Mouse (Mus musculus) lung, postnatal 10 days (tissue): Measurements from ENCODE around the gene Fzd7.

Source experiments
- DNase-seq: peaks from one replicate; pipeline ENCODE4 v3.0.0; 2021

Gene Fzd7

DNA sequence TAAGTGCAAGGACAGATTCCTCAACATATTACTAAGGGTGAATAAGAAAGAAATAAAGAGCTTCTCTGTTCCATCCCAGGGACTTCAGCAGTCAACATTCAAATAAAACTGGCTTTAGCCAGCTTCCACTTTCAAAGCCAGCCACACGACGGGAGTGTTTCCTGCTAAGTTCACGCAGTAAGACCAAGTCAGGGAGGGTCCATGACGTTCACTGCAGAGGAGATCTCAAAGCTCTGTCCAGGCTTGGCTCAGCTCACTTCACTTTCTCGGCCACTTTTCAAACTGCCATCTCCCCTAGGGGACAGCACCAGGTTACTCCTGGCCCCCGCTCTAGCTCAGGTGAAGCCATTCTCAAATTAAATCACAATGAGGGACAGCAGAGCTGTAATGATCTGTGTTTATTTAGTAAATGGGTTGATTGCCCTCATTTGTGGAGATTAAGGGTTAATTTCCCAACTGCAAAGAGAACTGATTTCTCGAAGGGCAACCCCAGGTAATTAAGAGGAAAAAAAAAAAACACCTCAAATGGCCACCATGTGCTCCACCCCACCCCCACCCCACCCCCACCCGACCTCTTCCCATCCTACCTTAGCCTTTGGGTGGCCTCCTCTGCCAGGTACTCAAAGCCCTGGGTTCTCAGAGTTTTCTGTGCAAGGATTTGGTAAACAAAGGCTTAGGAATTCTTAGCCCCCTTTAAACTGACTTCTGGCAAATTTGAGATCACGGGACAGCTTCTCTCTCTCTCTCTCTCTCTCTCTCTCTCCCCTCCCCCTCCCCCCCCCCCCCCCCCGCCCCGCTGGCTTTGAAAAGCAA lies 9.7 kb upstream of the Fzd7 start:
- peak; percentile 40 for DNase-seq

- DNase-seq, result no peak
Observed at GRCm38 (mm10) chr1:59473181-59473555, 9.1 kb upstream of the Fzd7 start.

DNA sequence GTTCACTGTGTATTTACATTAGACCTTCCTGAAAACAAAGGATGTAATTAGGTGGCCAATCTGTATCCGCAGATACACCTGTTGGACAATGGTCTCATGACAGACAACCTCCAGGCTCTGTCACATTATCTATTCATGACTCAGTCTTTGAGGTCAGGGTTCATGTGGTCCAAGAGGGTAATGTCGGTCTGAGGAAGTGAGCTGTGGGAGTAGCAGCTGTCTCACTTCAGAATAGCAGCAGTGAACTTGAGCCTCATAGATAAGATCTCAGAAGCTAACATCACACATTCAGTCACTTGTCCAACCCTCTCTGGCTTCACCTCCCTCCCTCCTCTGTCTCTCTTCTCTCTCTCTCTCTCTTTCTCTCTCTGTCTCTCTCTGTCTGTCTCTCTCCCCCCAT lies 6.6 kb upstream of the Fzd7 start:
- no peak for DNase-seq

DNA sequence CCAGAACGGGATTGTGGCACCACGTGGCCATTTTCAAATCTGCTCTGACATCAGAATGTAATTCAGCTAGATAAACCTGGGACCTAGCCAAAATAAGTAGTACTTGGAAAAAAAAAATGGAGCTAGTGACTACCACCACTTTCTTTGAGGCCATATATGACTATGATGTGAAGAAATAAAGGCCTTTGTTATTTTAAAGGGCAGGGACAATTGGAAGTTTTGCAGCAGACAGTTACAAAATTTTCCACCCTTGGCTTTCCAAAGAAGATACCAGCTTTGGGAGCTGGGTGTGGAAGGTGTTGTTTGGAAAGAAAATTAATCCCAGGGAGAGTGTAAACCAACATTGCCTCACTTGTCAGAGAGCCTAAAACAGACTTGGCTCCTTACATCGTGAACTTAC lies 3.3 kb upstream of the Fzd7 start:
- no peak for DNase-seq

GRCm38 (mm10) chr1:59480821-59481455 lies 1.3 kb upstream of the Fzd7 start:
- DNase-seq, result no peak

DNA sequence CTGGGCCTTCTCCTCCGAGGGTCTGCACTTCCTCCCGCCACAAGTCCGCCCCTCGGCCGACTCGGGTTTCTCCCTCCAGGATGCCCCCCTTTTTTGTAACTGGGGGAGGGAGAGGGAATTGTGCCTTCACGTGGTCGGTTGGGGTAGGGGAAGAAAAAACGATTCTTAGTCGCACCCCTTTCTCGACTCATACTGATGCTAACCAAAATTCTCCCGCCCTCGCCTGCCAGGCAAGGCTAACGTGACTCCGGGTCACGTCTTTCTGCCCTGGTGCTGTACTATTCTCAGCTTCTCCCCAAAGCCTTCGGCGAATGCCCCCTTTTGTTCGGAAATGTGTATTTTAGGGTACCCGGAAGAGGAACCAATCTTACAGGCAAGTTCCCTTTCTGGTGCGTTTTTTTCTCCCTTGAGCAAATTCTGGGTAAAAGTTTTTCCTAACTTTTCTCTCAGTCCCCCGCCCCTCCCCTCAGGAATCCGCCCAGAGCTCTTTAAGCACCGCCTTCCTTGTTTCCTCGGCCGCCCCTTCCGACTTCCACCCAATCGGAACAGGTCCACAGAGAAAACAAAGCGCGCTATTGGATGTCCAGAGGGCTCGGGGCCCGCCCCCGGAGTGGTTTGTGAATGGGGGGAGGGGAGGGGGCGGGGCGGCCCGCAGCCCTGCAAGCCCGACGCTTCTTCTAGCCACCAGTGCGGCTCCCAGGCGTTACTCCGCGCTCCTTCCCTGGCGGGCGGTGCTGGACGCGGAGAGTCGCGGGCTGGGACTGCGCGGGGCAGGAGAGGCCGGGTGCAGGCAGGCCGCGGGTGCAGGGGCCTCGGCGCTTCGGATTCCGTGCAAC lies 550 bp upstream of the Fzd7 start:
- peak; percentile 98 for DNase-seq

DNA sequence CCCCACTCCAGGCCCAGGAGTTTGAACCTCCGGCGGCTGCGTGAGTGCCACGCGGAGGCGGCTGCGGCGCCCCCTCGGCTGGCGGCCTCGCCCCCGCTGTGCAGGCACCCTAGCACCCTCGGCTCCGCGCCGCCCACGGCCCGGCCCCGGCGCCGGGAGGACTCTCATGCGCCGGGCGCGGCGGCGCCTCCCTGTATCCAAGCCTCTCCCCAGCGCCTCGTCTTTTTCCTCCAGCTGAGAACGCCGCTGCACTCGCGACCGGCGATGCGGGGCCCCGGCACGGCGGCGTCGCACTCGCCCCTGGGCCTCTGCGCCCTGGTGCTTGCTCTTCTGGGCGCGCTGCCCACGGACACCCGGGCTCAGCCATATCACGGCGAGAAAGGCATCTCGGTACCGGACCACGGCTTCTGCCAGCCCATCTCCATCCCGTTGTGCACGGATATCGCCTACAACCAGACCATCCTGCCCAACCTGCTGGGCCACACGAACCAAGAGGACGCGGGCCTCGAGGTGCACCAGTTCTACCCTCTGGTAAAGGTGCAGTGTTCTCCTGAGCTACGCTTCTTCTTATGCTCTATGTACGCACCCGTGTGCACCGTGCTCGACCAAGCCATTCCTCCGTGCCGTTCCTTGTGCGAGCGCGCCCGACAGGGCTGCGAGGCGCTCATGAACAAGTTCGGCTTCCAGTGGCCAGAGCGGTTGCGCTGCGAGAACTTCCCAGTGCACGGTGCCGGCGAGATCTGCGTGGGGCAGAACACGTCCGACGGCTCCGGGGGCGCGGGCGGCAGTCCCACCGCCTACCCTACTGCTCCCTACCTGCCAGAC lies 684 bp downstream of the Fzd7 start:
- peak; percentile 51 for DNase-seq

GRCm38 (mm10) chr1:59483521-59484245 lies 1.5 kb downstream of the Fzd7 start:
- DNase-seq, result peak; percentile 89

DNA sequence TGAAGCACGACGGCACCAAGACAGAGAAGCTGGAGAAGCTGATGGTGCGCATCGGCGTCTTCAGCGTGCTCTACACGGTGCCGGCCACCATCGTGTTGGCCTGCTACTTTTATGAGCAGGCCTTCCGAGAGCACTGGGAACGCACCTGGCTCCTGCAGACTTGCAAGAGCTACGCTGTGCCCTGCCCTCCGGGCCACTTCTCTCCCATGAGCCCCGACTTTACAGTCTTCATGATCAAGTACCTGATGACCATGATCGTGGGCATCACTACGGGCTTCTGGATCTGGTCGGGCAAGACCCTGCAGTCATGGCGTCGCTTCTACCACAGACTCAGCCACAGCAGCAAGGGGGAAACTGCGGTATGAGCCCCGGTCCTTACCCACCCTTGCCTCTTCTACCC lies 2.1 kb downstream of the Fzd7 start:
- DNase-seq, result no peak

DNA sequence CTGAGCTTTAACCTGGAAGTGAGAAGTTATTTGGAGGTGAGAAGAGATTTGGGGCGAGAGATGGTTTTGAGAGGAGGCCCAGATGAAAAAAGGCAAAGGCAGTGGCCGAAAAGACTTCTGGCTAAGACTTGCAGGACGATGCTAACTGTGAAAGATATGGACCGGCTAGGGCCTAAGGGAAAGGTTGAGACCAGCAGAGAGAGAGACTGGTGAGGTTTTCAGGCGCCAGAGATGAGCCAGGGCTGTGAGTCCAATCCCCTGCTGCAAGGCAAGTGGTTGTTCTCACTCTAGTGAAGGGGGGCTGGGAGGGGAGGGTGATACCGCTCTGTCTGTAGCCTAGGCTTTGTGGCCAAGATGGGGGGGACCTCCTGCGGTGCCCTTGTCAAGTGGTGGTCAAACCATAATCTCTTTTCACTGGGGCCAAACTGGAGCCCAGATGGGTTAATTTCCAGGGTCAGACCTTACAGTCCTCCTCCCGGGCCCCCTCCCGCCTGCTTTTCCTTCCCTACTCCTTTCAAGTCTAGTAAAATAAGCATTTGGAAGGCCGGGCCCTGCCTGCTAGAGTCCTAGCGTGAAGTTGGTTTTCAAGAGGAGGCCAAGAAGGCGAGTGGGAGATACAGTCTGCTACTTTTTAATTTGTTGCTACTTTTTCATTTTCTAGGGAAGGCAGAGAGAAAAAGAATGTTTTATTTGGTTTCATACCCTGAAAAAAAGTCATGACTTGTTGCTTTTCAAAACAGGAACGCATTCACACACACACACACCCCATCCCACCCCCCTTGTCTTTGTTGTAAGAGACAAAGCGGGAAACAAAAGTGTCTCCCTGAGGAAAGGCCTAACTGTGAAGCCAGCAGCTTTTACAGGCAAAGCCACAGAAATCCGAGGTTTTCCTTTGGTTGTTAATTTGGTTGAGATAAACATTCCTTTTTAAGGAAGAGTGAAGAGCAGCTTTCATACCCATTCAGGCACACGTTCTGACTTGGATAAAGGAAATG lies 2.9 kb downstream of the Fzd7 start:
- DNase-seq, result peak; percentile 39

- no peak for DNase-seq
Observed at GRCm38 (mm10) chr1:59485803-59486202, 3.6 kb downstream of the Fzd7 start.

DNA sequence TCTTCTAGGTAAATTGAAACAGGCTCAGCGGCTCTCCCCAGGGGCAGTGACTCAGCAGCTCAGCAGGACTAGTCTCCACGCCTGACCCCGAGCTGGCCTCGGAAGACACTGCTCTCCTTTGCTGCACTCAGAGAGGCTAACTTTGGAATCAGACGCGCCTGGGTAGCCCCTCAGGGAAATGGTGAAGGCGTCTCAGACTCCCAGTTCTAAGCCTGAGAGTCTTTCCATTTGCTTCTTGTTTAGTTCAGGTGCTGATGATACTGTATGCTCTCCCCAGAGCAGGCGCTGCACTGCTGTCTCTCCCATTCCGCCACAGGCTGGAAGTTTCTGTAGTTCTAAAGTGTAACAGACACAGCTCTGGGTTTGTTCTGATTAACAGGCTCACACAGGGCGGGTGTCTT lies 5.4 kb downstream of the Fzd7 start:
- DNase-seq, result no peak

DNA sequence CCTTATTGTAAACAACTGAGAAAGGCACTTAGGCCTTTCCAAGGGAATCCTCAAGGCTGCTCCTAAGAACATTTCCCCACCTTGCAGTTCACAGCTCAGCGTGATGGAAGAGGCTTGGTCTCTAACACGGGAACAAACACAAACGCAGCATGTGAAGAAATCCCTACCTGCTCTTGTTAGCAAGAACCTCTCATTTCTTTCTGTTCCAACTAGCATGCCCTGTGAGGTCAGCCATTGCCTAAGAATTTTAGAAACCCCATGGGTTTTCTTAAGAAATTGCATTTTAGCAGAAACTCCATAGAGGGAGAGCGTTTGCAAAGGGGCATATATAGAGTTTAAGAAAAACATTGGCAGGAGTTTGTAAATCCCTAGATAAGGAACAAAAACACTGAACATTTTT lies 6.3 kb downstream of the Fzd7 start:
- DNase-seq, result no peak

DNA sequence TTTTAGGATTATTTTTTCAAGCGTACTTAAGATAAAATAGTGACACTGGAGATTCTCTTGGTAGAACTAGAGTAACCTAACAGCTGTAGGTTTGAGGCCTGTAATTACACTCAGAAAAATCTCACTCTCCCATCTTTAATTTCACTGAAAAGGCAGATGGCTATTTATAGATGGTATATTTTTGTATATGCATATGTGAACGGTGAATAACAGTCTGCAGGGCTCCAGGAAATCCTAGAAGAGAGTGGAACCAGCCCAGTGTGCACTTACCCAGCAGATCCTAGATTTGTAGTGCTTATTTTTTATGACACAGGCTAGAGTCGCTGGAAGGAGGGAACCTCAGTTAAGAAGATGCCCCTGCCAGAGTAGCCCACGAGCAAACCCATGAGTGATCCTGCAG lies 6.8 kb downstream of the Fzd7 start:
- no peak for DNase-seq

DNA sequence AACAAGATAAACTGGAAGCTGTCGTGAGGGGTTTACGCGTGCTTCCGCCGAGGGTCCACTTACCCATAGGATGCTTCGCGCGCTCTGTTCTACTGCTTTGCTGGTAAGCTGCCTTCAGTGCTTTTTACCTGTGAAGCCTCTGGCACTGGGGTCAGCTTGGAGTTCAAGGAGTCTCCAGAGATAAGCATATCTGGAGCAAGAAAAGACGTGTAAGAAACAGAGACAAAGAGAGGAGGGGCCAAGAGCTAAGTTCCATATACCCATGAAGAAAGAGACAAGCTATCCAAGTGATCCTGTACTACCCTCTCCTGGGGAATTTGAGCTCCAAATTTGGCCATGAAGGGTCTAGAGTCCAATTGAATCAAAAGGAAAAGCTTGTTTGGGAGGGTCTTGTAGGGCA lies 9.3 kb downstream of the Fzd7 start:
- no peak for DNase-seq

GRCm38 (mm10) chr1:59492432-59492831 lies 10.2 kb downstream of the Fzd7 start:
- no peak for DNase-seq

- DNase-seq, result no peak
Observed at GRCm38 (mm10) chr1:59495970-59496369, 13.7 kb downstream of the Fzd7 start.

DNA sequence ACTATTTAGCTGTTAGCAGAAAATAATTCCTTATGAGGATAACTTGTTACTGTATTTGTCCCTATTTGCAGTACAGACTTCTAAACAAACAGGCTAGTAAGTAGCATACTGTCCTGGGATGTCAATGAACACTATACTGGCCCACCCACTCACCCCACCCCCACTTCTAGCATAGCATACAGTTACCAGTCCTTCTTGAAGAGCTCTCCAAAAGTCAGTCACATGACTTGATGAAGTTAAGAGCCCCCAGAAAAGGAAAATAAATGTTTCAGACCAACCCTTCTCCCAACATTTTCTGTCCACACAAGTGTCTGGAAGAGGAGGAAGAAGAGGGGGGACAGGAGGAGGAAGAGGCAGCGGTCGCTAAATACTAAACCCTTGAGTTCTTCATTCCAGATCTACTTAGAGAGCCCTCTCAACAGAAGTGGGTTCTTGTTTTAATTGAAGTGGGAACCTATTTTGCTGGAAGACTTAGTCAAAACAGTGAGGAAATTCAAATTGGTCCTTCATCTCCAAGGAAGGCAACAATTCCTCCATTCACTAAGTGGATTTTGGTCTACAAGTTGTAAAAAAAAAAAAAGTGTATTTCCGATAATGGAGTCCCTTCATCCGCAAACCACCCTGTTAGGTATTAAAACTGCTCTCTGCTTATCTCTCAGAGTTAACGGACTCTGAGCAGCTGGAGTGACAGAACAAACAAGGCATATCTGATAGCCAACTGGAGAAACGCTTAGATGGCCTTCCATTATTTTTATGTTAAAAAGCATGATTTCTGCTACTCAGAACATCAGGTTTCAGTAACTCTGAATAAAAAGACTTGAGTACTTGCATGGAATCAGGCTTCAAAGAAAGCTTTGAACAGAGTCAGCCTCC lies 15.8 kb downstream of the Fzd7 start:
- DNase-seq, result no peak

DNA sequence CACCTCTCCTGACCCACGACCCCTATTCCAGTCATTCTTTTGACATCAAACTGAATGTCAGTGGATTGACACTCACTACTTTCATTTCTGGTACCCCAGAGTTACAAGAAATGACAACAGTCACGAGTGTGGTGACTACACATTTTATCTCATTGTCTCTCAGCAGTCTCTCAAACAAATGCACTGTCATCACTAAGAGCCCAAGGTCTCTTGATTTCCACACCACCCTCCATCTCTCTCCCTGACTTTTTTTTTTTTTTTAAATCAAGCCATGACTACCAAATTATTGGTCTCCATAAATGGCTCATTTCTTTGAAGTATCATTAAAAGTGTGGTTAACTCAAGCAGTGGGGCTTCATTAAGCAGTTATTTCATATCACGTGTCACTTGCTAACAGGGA lies 17.1 kb downstream of the Fzd7 start:
- DNase-seq, result no peak

DNA sequence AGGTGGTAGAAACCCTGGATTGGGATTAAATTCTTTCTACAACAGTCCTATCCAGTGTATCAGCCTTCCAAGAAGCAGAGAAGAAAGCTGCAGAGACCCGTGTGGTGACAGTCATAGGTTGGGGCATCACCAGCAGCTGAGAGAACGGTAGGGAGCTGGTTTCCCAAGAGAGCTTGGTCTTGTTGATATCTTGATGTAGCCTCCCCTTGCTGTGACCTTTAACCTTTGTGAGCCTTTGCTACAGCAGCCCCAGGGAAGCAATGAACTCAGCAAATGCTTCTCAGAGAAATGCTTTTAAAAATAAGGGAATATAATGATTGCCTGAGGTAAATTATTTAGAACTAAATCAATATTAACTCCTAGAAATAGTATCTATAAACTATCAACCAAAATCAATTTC lies 20.1 kb downstream of the Fzd7 start:
- DNase-seq, result no peak
